Mouse (Mus musculus) forebrain, embryonic 10.5 days (tissue): ENCODE measurements around the gene Lrrn4cl. TPM values are rescaled to one million over a fixed set of nuclear protein-coding genes. Genes with fewer than 3 reads are reported as not detected.
"Not testable (repeated sequence)": the region's sequence is repeated elsewhere in the genome, so short reads cannot be mapped to it uniquely, and the experiment has no call there.

Source experiments
- DNase-seq: peaks from one replicate; pipeline ENCODE4 v3.0.0-alpha.2; 2017; ENCODE audit warnings: low spot score; ENCODE audit errors: extremely low spot score
- H3K27ac ChIP-seq: fragments of 300-500 bp; sonication (generic); 2 replicates; pipeline ENCODE4 v1.5.1; 2016; ENCODE audit warnings: mild to moderate bottlenecking
- H3K27me3 ChIP-seq: fragments of 300-500 bp; sonication (generic); 2 replicates; pipeline ENCODE4 v1.6.1; 2016; ENCODE audit warnings: mild to moderate bottlenecking; ENCODE audit not compliant: poor library complexity, severe bottlenecking
- H3K36me3 ChIP-seq: fragments of 300-500 bp; sonication (generic); replicated peaks from 2 replicates; pipeline ENCODE4 v1.6.1; 2016; ENCODE audit warnings: mild to moderate bottlenecking, moderate library complexity
- H3K4me1 ChIP-seq: fragments of 300-500 bp; sonication (generic); 2 replicates; pipeline ENCODE4 v1.6.1; 2016
- H3K4me3 ChIP-seq: fragments of 300-500 bp; sonication (generic); 2 replicates; pipeline ENCODE4 v1.5.1; 2016; ENCODE audit warnings: mild to moderate bottlenecking, moderate library complexity
- H3K9me3 ChIP-seq: fragments of 300-500 bp; sonication (generic); 2 replicates; pipeline ENCODE4 v1.6.1; 2016; ENCODE audit warnings: mild to moderate bottlenecking, moderate library complexity
- WGBS: fragments of 180-500 bp; shearing (Covaris S2); methylation state at CpG from one replicate; pipeline ENCODE4 v1.1.7; 2016; 5-methylcytosine and 5-hydroxymethylcytosine counted together
- microRNA-seq: library from miRNA; unstranded; fragments of <30 nt; microRNA quantifications from one replicate; pipeline ENCODE4, GENCODE M21; 2017
- polyA plus RNA-seq: library from polyadenylated mRNA; unstranded; fragments of >200 nt; fragmentation: Nextera tagmentation; extraction: Ambion mirVana; gene quantifications from 2 replicates; pipeline ENCODE4 v1.2.1, GENCODE M21; 2016

Lrrn4cl gene
- polyA plus RNA-seq, 1 experiment from 2014 or later: 0.99 TPM

DNA sequence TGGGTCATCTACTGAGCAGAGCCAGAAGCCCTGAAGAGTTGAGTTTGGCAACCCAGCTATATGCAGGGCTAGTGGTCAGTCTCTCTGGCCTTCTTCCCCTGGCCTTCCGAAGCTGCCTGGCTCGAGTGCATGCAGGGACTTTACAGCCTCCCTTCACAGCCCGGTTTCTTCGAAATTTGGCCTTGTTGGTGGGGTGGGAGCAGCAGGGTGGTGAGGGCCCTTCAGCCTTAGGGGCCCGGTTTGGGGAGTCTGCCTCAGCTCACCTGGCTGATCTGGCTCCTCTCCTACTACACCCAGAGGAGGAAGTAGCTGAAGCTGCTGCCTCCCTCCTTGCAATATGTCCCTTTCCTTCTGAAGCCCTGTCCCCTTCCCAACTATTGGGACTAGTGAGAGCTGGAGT is 45.7 kb downstream of the Lrrn4cl start:
- H3K27me3 ChIP-seq, H3K9me3 ChIP-seq, DNase-seq, H3K27ac ChIP-seq: not testable (repeated sequence)
- Histone ChIP-seq H3K4me1 (peaks cover 50% of the 10 kb centered on the region), H3K36me3 (peaks cover 52% of the 10 kb centered on the region), H3K4me3 (peak overlapping the region; percentile 1; the same call in 1 of the 2 replicates)
- 92% methylated on average over 5 of the region's 5 CpGs for WGBS

DNA sequence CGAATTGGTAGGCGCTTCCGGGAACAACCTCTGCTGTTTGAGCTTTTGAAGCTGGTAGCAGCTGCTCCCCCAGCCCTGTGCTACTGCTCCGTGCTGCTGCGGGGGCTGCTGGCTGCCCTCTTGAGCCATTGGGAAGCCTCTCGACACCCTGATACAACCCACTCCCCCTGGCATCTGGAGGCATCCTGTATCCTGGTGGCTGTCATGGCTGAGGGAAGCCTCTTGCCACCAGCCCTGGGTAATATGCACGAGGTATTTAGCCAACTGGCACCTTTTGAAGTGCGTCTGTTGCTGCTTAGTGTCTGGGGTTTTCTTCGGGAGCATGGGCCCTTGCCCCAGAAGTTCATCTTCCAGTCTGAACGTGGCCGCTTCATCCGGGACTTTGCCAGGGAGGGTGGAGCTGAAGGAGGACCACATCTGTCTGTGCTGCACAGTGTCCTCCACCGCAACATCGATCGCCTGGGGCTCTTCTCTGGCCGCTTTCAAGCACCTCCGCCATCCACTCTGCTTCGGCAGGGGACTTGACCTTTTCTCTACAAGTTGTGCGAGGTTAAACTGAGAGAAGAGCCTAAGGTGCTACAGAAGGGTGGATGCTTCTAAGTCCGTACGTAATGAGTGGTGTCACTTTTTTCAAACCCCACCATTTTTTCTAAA is 46.8 kb downstream of the Lrrn4cl start:
- WGBS: 34% methylated on average over 21 of the region's 21 CpGs
- peak; percentile 55 for DNase-seq
- H3K27me3 ChIP-seq, H3K9me3 ChIP-seq: not testable (repeated sequence)
- H3K36me3 ChIP-seq: peaks cover 57% of the 10 kb centered on the region
- peaks cover 48% of the 10 kb centered on the region for H3K4me1 ChIP-seq
- peak overlapping the region; percentile 96 for H3K27ac ChIP-seq
- peak overlapping the region; percentile 94 for H3K4me3 ChIP-seq

DNA sequence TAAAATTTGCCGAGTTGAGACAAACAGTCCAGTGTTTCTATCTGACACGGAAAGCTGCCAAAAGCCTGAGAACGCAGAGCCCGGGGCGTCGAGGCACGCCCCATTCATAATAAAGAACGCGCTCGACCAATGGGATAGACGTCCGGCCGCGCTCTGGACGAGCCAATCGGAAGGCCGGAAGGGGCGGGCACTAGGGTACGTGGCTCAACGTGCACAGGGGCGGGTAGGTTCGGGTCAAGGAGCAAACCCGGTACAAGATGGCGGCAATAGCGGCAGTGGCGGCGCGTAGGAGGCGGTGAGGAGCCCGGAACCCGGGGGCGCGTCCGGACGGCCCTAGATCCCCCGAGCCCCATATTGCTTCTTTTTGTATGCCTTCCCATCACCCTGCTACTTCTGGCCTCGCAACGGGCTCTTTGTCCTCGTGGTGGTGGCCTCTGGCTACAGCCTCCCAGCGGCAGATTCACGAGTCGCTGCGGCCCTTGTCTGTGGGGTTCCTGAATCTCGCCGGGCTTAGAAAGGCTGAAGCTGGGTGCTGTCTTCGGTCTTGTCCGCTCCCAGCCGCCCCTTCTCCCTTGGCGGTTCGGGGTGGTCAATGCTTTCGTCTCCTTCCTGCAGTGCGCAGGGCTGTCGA is 47.4 kb downstream of the Lrrn4cl start, which contains the start of gene Ganab:
TSS of gene Ganab (plus strand) at position 207 of the 631 bp plus-strand sequence.
- WGBS: under 1% methylated on average over 53 of the region's 53 CpGs
- Histone ChIP-seq H3K27ac (peak within 1 kb of the TSS; percentile 96), H3K36me3 (peaks cover 63% of the 10 kb centered on the region), H3K4me1 (peaks cover 44% of the 10 kb centered on the region), H3K27me3 (no peaks in the 10 kb centered on the region), H3K4me3 (peak within 1 kb of the TSS; percentile 94), H3K9me3 (no peaks in the 10 kb centered on the region)
- peak; percentile 98 for DNase-seq

DNA sequence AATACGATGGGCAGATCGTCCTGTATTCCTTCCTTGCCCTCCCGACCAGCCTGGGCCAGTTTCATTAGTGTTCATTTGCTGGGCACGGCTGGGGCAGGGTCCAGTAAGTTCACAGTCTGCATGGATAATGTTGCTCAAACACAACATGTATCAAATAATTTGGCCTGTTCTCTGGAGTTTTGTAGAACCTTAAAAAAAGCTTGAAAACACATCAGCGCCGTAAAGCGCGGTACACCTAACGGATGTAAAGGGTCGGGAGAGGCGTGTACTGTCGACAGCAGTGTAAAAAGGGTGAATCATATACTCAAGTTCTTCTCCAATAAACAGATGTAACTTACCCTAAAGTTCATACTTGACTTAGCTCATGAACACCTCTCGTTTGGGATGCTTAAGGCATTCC is 48.0 kb downstream of the Lrrn4cl start:
- Histone ChIP-seq H3K9me3 (no peaks in the 10 kb centered on the region), H3K4me3 (peak overlapping the region; percentile 94), H3K4me1 (peaks cover 41% of the 10 kb centered on the region), H3K27ac (peak overlapping the region; percentile 96), H3K27me3 (no peaks in the 10 kb centered on the region), H3K36me3 (peaks cover 69% of the 10 kb centered on the region)
- DNase-seq: no peak
- WGBS: 17% methylated on average over 13 of the region's 13 CpGs

DNA sequence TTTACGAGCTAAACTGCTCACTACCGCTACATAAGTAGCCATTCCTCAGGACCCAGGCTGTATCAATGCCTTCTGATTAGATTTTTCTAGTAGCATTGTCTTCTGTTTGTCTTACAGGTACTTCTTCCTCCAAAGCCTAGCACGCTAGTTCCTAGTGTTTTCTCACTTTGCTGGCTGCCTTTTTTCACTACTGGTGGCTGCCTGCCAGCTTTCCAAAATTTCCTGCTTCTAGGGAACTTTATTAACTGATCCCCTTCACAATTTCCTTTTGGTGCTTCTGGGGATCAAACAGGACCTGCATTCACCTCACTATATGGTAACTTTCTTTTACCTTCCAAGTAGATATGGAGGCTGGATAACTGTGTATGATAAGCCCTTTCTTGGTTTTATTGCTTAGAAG is 48.5 kb downstream of the Lrrn4cl start:
- 71% methylated on average over 3 of the region's 3 CpGs for WGBS
- Histone ChIP-seq H3K27me3 (no peaks in the 10 kb centered on the region), H3K9me3 (no peaks in the 10 kb centered on the region), H3K4me3 (peak overlapping the region; percentile 94), H3K4me1 (peaks cover 36% of the 10 kb centered on the region), H3K27ac (0 out of 2 replicates have a peak overlapping the region, but pooled peaks have one; percentile 96), H3K36me3 (peaks cover 74% of the 10 kb centered on the region)
- DNase-seq: no peak

DNA sequence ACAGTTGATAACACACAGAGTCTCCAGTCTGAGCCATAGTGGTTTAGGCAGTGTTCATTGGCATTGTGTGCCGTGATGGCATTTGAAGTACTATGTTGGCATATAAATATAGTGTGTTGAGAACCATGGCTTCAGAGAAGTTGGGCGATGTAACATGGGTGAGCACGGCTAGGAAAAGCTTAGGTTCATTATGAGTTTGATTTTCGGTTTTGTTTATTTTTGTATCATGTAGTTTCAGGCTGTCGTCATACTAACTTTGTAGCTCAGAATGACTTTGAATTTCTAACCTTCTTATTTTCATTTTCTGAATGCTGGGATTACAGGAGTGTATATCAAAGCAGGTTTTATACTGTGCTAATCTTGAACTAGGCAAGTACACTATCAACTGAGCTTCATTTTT is 52.8 kb downstream of the Lrrn4cl start:
- Histone ChIP-seq H3K4me1 (peaks cover 14% of the 10 kb centered on the region), H3K27me3 (no peaks in the 10 kb centered on the region), H3K4me3 (no peak overlapping the region), H3K9me3 (no peaks in the 10 kb centered on the region), H3K36me3 (peaks cover 87% of the 10 kb centered on the region), H3K27ac (no peak overlapping the region)
- DNase-seq: no peak
- WGBS: 93% methylated on average over 5 of the region's 5 CpGs

Small RNAs within 50 kb of the gene (microRNA-seq; reads per million reads assigned to microRNA genes)
- gene Mir5136: not detected

Other genes with a start within 250 kb of the Lrrn4cl start
- gene Slc22a6, start 232.7 kb upstream of the Lrrn4cl start, polyA plus RNA-seq: 0.06 TPM in 1 of 2 replicates, not detected in the other
- not detected in 2 replicates for gene Chrm1, start 187.0 kb upstream of the Lrrn4cl start, polyA plus RNA-seq
- 136 and 149 TPM in 2 replicates for gene Slc3a2, start 127.4 kb upstream of the Lrrn4cl start, polyA plus RNA-seq
- 120 and 126 TPM in 2 replicates for gene Wdr74, start 114.9 kb upstream of the Lrrn4cl start, polyA plus RNA-seq
- gene 1700092M07Rik, start 110.0 kb upstream of the Lrrn4cl start, polyA plus RNA-seq: 3.4 and 3.7 TPM in 2 replicates
- gene Stx5a, start 109.4 kb upstream of the Lrrn4cl start, polyA plus RNA-seq: 86.8 and 87.8 TPM in 2 replicates
- 254 and 275 TPM in 2 replicates for gene Nxf1, start 93.7 kb upstream of the Lrrn4cl start, polyA plus RNA-seq
- 170 TPM in 2 replicates for gene Tmem223, start 79.8 kb upstream of the Lrrn4cl start, polyA plus RNA-seq
- gene Tmem179b, start 76.3 kb upstream of the Lrrn4cl start, polyA plus RNA-seq: 47.4 and 49.5 TPM in 2 replicates
- gene Taf6l, start 64.4 kb upstream of the Lrrn4cl start, polyA plus RNA-seq: 48.6 and 49.4 TPM in 2 replicates
- 173 and 180 TPM in 2 replicates for gene Polr2g, start 52.2 kb upstream of the Lrrn4cl start, polyA plus RNA-seq
- gene Zbtb3, start 48.2 kb upstream of the Lrrn4cl start, polyA plus RNA-seq: 6.6 and 6.8 TPM in 2 replicates
- 82.5 and 85.5 TPM in 2 replicates for gene Ttc9c, start 31.4 kb upstream of the Lrrn4cl start, polyA plus RNA-seq
- 4.9 and 5.4 TPM in 2 replicates for gene Hnrnpul2, start 30.8 kb upstream of the Lrrn4cl start, polyA plus RNA-seq
- gene AC129217.1, start 21.0 kb upstream of the Lrrn4cl start, polyA plus RNA-seq: not detected in 2 replicates
- 47.0 and 48.0 TPM in 2 replicates for gene Bscl2, start 13.3 kb upstream of the Lrrn4cl start, polyA plus RNA-seq
- gene Gng3, start 11.6 kb upstream of the Lrrn4cl start, polyA plus RNA-seq: 27.8 and 31.7 TPM in 2 replicates
- gene Ubxn1, start 20.7 kb downstream of the Lrrn4cl start, polyA plus RNA-seq: 208 and 212 TPM in 2 replicates
- 53.2 and 55.5 TPM in 2 replicates for gene Uqcc3, start 30.2 kb downstream of the Lrrn4cl start, polyA plus RNA-seq
- gene Lbhd1, start 33.0 kb downstream of the Lrrn4cl start, polyA plus RNA-seq: 125 and 130 TPM in 2 replicates
- not detected in 2 replicates for gene Gm49403, start 33.2 kb downstream of the Lrrn4cl start, polyA plus RNA-seq
- gene 1810009A15Rik, start 38.1 kb downstream of the Lrrn4cl start, polyA plus RNA-seq: 178 and 183 TPM in 2 replicates
- gene Gm49416, start 38.2 kb downstream of the Lrrn4cl start, polyA plus RNA-seq: 0.20 and 0.37 TPM in 2 replicates
- 59.9 and 61.4 TPM in 2 replicates for gene Ints5, start 42.2 kb downstream of the Lrrn4cl start, polyA plus RNA-seq
- 118 and 121 TPM in 2 replicates for gene Ganab, start 47.3 kb downstream of the Lrrn4cl start, polyA plus RNA-seq
- gene B3gat3, start 69.6 kb downstream of the Lrrn4cl start, polyA plus RNA-seq: 49.6 and 52.2 TPM in 2 replicates
- gene Rom1, start 78.6 kb downstream of the Lrrn4cl start, polyA plus RNA-seq: 3.7 and 3.9 TPM in 2 replicates
- gene Eml3, start 78.8 kb downstream of the Lrrn4cl start, polyA plus RNA-seq: 24.0 and 25.7 TPM in 2 replicates
- 202 and 206 TPM in 2 replicates for gene Mta2, start 91.1 kb downstream of the Lrrn4cl start, polyA plus RNA-seq
- 40.2 and 49.1 TPM in 2 replicates for gene Tut1, start 103.1 kb downstream of the Lrrn4cl start, polyA plus RNA-seq
- gene Eef1g, start 116.3 kb downstream of the Lrrn4cl start, polyA plus RNA-seq: 559 and 563 TPM in 2 replicates
- gene Ahnak, start 138.5 kb downstream of the Lrrn4cl start, polyA plus RNA-seq: 6.5 and 7.1 TPM in 2 replicates
- gene Scgb1a1, start 237.2 kb downstream of the Lrrn4cl start, polyA plus RNA-seq: not detected in 2 replicates